Mouse (Mus musculus): ENCODE measurements around the gene Ywhah. TPM values are rescaled to one million over a fixed set of nuclear protein-coding genes. Genes with fewer than 3 reads are reported as not detected.
"Not testable (repeated sequence)": the region's sequence is repeated elsewhere in the genome, so short reads cannot be mapped to it uniquely, and the experiment has no call there.

The Ywhah gene
- polyA plus RNA-seq, 1 experiment from 2014 or later, result 976 TPM

DNA sequence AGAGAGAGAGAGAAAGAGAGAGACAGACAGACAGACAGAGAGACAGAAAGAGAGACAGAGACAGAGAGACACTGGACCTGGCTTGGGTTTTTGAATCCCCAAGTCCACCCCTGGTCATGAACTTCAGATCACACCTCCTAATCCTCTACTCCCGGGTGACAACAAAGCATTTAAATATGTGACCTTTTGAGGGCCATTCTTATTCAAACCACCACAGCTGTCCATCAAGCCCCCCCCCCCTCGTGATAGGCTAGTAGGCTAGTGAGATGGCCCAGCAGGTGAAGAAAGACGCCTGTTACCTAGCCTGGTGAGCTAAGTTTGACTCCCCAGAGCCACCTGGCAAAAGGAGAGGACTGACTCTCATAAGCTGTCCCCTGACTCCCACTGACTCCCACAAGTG lies 16.3 kb downstream of the Ywhah start:
- no peak overlapping the region for H3K4me2 ChIP-seq (ENCODE audit: low read length)
- H3K4me3 ChIP-seq (ENCODE audit: low read depth, low read length), result no peak overlapping the region
- no peaks in the 10 kb centered on the region for H3K36me3 ChIP-seq (ENCODE audit: control insufficient read depth, insufficient read depth, low read length)
- H3K9ac ChIP-seq (ENCODE audit: low read depth, low read length), result no peak overlapping the region
- no peaks in the 10 kb centered on the region for H3K9me3 ChIP-seq (replicated peaks; ENCODE audit: control insufficient read depth, low read length, poor library complexity, severe bottlenecking)
- H3K4me1 ChIP-seq (ENCODE audit: control insufficient read depth, insufficient read depth, low read length), result peaks cover 27% of the 10 kb centered on the region
- no peak for ATAC-seq
- H3K27ac ChIP-seq (ENCODE audit: low read length), result no peak overlapping the region
- WGBS, result 36% methylated on average over 3 of the region's 3 CpGs
- no peaks in the 10 kb centered on the region for H3K27me3 ChIP-seq (ENCODE audit: control insufficient read depth, insufficient read depth, low read depth, low read length)

DNA sequence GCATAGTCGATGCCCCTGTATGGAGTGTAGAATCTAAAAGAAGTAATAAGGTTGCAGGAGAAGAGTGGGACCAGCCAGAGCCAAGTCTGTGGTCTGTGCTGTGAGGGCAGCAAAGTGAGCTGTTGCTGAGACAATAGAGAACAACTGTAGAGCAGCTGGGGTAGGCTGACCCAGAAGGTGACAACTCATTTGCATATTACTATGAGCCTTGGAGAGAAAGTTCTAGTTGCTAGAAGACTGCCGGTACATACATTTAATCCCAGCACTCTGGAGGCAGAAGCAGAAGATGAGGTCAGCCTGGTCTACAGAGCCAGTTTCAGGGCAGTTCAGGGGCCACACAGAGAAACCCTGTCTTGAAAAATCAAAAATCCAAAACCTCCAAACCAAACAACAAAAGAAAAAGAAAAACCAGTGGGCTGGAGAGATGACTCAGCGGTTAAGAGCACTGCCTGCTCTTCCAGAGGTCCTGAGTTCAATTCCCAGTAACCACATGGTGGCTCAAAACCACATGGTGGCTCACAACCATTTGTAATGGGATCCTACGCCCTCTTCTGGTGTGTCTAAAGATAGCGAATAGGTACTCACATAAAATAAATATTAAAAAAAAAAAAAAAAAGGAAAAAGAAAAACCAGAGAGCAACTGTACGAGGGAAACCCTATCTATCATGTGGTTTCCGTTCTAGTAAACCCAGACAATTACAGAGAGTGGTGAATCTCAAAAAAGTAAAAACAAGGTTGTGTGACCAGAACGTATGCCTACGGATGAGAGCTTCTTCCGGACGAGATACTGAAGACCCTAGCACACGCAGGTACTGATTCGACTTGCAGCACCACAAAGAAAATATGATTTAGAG lies 20.3 kb downstream of the Ywhah start:
- Histone ChIP-seq H3K9me3 (replicated peaks; ENCODE audit: control insufficient read depth, low read length, poor library complexity, severe bottlenecking) (no peaks in the 10 kb centered on the region), H3K4me1 (ENCODE audit: control insufficient read depth, insufficient read depth, low read length) (peaks cover 4% of the 10 kb centered on the region; the same call in 1 of the 2 replicates), H3K27me3 (ENCODE audit: control insufficient read depth, insufficient read depth, low read depth, low read length) (no peaks in the 10 kb centered on the region), H3K4me3 (ENCODE audit: low read depth, low read length) (no peak overlapping the region), H3K36me3 (ENCODE audit: control insufficient read depth, insufficient read depth, low read length) (no peaks in the 10 kb centered on the region), H3K9ac (ENCODE audit: low read depth, low read length) (peak overlapping the region; percentile 53; the same call in 1 of the 2 replicates), H3K27ac (ENCODE audit: low read length) (no peak overlapping the region), H3K4me2 (ENCODE audit: low read length) (peak overlapping the region; percentile 57)
- no peak for ATAC-seq
- WGBS, result 49% methylated on average over 13 of the region's 13 CpGs

DNA sequence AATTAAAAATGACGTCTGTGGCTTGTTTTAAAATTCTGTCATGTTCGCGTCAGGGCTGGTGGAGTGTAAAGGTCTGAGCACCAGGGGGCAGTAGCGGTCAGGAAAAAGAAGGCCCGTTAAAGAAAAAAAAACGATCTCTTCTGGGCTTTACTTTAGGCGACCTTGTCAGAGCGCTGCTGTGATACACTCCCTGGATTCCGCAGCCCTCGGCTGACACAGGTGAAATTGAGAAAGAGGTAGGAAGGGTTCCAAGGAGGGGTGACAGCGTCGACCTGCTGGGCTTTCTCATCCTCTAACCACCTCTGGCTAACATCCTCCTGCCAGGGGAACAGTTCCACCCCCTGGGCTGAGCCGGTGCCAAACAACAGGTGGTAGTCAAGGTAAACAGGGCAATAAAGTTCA lies 20.9 kb downstream of the Ywhah start:
- Histone ChIP-seq H3K9me3 (replicated peaks; ENCODE audit: control insufficient read depth, low read length, poor library complexity, severe bottlenecking) (no peaks in the 10 kb centered on the region), H3K4me1 (ENCODE audit: control insufficient read depth, insufficient read depth, low read length) (peaks cover 4% of the 10 kb centered on the region; the same call in 1 of the 2 replicates), H3K4me3 (ENCODE audit: low read depth, low read length) (peak overlapping the region; percentile 24; the same call in 1 of the 2 replicates), H3K9ac (ENCODE audit: low read depth, low read length) (peak overlapping the region; percentile 53), H3K36me3 (ENCODE audit: control insufficient read depth, insufficient read depth, low read length) (no peaks in the 10 kb centered on the region), H3K4me2 (ENCODE audit: low read length) (peak overlapping the region; percentile 57), H3K27me3 (ENCODE audit: control insufficient read depth, insufficient read depth, low read depth, low read length) (no peaks in the 10 kb centered on the region), H3K27ac (ENCODE audit: low read length) (no peak overlapping the region)
- peak; percentile 25; the same call in 1 of the 2 replicates for ATAC-seq
- WGBS, result 5% methylated on average over 13 of the region's 13 CpGs

DNA sequence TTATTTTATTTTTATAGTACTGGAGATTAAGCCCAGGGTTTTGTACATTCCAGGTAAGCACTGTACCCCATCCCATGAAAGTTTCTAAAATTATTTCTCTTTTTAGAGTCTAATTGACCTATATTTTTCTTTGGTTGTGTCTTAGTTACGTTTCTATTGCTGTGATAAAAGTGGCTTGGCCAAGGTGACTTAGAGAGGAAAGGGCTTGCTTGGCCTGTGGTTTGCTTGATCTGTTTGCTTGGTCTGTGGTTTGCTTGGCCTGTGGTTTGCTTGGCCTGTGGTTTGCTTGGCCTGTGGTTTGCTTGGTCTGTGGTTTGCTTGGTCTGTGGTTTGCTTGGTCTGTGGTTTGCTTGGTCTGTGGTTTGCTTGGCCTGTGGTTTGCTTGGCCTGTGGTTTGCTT lies 22.1 kb downstream of the Ywhah start:
- not testable (repeated sequence) for H3K4me2 ChIP-seq (ENCODE audit: low read length); H3K4me3 ChIP-seq (ENCODE audit: low read depth, low read length); H3K27me3 ChIP-seq (ENCODE audit: control insufficient read depth, insufficient read depth, low read depth, low read length); ATAC-seq; H3K36me3 ChIP-seq (ENCODE audit: control insufficient read depth, insufficient read depth, low read length); H3K4me1 ChIP-seq (ENCODE audit: control insufficient read depth, insufficient read depth, low read length); H3K27ac ChIP-seq (ENCODE audit: low read length); H3K9me3 ChIP-seq (replicated peaks; ENCODE audit: control insufficient read depth, low read length, poor library complexity, severe bottlenecking); H3K9ac ChIP-seq (ENCODE audit: low read depth, low read length)
- WGBS, result 87% methylated on average over 1 of the region's 1 CpGs

DNA sequence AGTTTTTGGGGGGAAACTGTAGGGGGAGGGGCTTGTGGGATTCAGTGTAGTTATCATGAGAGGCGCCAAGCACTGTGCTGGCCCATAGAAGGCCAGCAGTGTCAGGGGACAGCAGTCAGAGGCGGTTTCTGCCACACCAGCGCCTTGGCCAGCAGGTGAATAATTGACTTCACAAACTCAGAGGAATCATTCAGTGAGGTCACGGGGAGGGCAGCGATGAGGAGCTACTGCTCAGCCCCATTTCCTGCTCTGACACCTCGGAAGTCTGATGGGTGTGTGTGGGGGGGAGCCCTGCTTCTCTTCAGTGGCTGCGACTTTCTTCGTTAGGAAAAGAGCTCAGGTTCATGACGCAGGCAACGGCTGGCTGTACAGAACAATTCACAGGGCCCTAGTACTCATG lies 24.8 kb downstream of the Ywhah start:
- Histone ChIP-seq H3K4me1 (ENCODE audit: control insufficient read depth, insufficient read depth, low read length) (peaks cover 4% of the 10 kb centered on the region; the same call in 1 of the 2 replicates), H3K4me2 (ENCODE audit: low read length) (no peak overlapping the region), H3K27me3 (ENCODE audit: control insufficient read depth, insufficient read depth, low read depth, low read length) (no peaks in the 10 kb centered on the region), H3K27ac (ENCODE audit: low read length) (no peak overlapping the region), H3K9ac (ENCODE audit: low read depth, low read length) (no peak overlapping the region), H3K4me3 (ENCODE audit: low read depth, low read length) (no peak overlapping the region), H3K36me3 (ENCODE audit: control insufficient read depth, insufficient read depth, low read length) (no peaks in the 10 kb centered on the region), H3K9me3 (replicated peaks; ENCODE audit: control insufficient read depth, low read length, poor library complexity, severe bottlenecking) (no peaks in the 10 kb centered on the region)
- 85% methylated on average over 10 of the region's 10 CpGs for WGBS
- ATAC-seq, result no peak

DNA sequence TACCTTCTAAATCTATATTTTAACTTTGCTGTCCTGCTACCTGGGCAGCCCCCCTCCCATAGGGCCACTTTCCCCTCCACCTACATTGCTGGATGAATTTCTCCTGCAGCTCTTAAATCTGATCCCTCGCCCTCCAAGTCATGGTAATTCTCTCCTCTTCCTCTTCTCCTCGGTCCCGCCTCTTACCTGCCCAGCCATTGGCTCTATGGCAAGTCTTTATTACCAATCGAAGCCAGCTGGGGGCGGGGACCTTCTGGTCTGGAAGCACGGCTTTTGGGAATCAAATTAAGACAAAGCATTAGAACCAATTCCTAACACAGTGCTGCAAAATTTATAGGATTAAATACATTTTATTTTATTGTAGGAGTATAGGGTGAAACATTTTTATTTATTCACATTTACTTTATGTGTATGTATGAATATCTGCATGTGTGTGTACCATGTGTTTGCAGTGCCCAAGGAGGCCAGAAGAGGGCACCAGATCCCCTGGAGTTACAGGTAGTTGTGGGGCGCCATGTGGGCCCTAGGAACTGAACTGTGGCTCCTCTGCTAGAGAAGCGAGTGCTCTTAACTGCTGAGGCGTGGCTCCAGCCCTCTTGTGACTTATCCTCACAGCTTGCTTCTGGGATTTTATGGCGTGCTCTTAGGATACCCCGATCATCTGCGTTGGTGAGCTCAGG lies 26.2 kb downstream of the Ywhah start:
- H3K4me3 ChIP-seq (ENCODE audit: low read depth, low read length), result no peak overlapping the region
- no peaks in the 10 kb centered on the region for H3K27me3 ChIP-seq (ENCODE audit: control insufficient read depth, insufficient read depth, low read depth, low read length)
- H3K27ac ChIP-seq (ENCODE audit: low read length), result no peak overlapping the region
- H3K4me1 ChIP-seq (ENCODE audit: control insufficient read depth, insufficient read depth, low read length), result no peaks in the 10 kb centered on the region
- ATAC-seq, result no peak
- WGBS, result 91% methylated on average over 12 of the region's 12 CpGs
- no peaks in the 10 kb centered on the region for H3K9me3 ChIP-seq (replicated peaks; ENCODE audit: control insufficient read depth, low read length, poor library complexity, severe bottlenecking)
- no peak overlapping the region for H3K4me2 ChIP-seq (ENCODE audit: low read length)
- H3K9ac ChIP-seq (ENCODE audit: low read depth, low read length), result no peak overlapping the region
- H3K36me3 ChIP-seq (ENCODE audit: control insufficient read depth, insufficient read depth, low read length), result no peaks in the 10 kb centered on the region

DNA sequence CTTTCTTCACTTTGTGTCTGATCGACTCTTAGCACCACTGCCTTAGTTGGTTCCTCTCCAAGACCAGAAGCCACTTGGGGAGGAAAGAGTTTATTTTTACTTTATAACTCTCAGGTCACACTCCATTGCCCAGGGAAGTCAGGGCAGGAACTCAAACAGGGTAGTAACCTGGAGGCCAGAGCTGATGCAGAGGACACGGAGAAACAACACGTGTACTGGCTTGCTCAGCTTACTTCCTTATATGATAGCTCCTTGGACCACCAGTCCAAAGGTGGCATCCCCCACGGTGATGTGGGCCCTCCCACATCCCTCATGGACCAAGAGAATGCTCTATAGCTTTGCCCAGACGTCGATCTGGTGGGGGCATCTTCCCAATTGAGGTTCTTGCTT lies 26.7 kb downstream of the Ywhah start:
- Histone ChIP-seq H3K27me3 (ENCODE audit: control insufficient read depth, insufficient read depth, low read depth, low read length) (no peaks in the 10 kb centered on the region), H3K36me3 (ENCODE audit: control insufficient read depth, insufficient read depth, low read length) (no peaks in the 10 kb centered on the region), H3K4me2 (ENCODE audit: low read length) (no peak overlapping the region), H3K27ac (ENCODE audit: low read length) (no peak overlapping the region), H3K4me1 (ENCODE audit: control insufficient read depth, insufficient read depth, low read length) (no peaks in the 10 kb centered on the region), H3K9me3 (replicated peaks; ENCODE audit: control insufficient read depth, low read length, poor library complexity, severe bottlenecking) (no peaks in the 10 kb centered on the region), H3K4me3 (ENCODE audit: low read depth, low read length) (no peak overlapping the region), H3K9ac (ENCODE audit: low read depth, low read length) (no peak overlapping the region)
- 86% methylated on average over 6 of the region's 6 CpGs for WGBS
- ATAC-seq, result no peak

DNA sequence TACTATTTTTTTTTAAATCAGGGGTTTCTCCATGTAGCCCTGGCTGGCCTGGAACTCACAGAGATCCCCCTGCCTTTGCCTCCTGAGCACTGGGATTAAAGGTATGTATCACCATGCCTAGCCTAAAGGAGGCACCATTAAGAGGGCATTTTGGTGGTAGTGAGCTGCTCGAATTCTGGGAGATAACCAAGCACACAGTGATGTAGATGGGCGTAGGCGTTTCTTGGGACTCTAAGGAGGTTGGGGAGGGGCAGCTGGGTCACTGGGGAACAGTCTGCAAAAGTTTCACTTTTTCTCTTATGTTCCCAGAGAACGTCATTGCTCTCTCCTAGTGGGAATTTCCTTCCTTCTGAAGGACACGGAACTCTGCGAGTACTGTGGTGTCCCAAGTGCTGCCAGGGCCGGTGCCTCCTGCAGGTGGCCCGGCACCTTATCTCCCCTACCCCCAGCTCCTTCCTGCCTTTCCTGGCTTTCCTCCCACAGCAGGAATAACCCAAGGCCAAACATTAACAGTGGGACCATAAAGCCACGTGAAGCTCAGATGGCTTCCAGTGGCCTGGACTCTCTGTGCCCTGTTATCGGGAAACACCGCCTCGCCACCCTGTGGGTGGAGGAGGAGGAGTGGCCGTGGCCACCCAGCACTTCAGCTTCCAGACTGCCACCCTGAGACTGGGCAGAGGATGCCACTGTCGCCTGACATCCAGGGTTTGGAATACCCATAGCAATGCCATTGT lies 34.4 kb downstream of the Ywhah start:
- H3K9me3 ChIP-seq (replicated peaks; ENCODE audit: control insufficient read depth, low read length, poor library complexity, severe bottlenecking), result no peaks in the 10 kb centered on the region
- no peak for ATAC-seq
- H3K9ac ChIP-seq (ENCODE audit: low read depth, low read length), result no peak overlapping the region
- WGBS, result 84% methylated on average over 14 of the region's 14 CpGs
- H3K4me2 ChIP-seq (ENCODE audit: low read length), result no peak overlapping the region
- no peaks in the 10 kb centered on the region for H3K36me3 ChIP-seq (ENCODE audit: control insufficient read depth, insufficient read depth, low read length)
- no peak overlapping the region for H3K4me3 ChIP-seq (ENCODE audit: low read depth, low read length)
- no peak overlapping the region for H3K27ac ChIP-seq (ENCODE audit: low read length)
- H3K27me3 ChIP-seq (ENCODE audit: control insufficient read depth, insufficient read depth, low read depth, low read length), result no peaks in the 10 kb centered on the region
- no peaks in the 10 kb centered on the region for H3K4me1 ChIP-seq (ENCODE audit: control insufficient read depth, insufficient read depth, low read length)
